12 mouse cellular contexts compared by ENCODE assay signal in the genomic region with DNA sequence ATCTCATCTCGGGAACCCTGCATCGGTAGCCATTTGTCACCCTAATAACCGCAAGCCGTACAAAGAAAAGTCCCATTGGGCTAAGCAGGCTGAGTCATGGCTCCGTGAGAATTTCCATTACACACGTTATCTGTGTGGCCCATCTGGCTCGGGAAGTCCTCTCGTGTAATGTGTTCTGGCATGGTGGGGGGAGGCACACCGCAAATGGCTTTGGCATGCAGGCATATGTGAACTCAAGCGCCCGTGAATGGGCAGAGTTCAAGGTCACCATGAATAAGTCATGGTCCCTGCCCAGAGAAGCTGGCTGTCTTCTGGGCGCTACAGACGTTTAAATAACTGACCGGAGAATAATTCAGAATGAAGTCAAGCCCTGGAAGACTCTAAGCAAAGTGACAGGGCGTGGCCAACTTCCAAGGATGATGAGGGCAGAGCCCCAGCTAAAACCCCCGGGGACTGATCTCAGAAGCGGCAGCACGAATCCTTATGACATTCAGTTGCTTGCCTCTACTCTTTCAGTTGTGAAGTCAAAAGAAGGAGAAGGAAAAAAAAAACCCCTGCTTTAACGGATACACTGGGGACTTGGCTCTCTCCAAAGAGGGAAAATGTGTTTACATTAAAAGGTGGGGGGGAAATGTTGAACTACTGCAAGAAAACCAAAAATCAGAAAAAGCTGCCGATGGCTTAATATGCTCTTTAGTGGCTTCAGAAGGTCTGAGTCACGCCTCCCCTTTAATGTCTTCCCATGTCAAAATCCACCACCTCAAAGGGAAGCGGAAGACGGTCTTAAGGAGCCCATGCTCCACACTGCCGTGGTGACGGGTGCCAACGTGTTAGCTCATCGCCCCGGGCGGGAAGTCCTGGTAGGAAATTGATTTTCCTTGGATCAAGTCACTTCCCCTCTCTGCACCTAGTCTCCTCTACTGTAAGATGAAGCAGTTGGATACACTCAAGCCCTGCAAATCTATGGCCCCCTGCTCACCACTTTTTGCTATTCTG.
DNase-seq lines count a peak whose midpoint lies in the region; ATAC-seq and TF ChIP-seq lines count a peak whose summit lies in the region.
"Had no signal": no experiment of that assay in that cellular context is flagged by ENCODE, and none has a peak within 500 bp of the region (broad histone marks: within the 10 kb centered on the region; RNA-seq: fewer than 3 reads in every experiment).

No protein-coding gene starts in this region.

- H3K4me3 ChIP-seq in heart, embryonic 11.5 days (ENCODE audit: low read depth, low read length): no peak overlapping the region
- H3K4me3 ChIP-seq in embryonic fibroblast, embryonic 13.5 days (ENCODE audit: insufficient read depth, low read length): no peak overlapping the region
- no peak overlapping the region for H3K4me3 ChIP-seq in midbrain, embryonic 14.5 days (replicated peaks; ENCODE audit: low read depth, low read length)
- H3K4me3 ChIP-seq: forebrain, embryonic 10.5 days had no signal

- WGBS in heart, embryonic 11.5 days (ENCODE audit: insufficient replicate concordance): 77% methylated on average over 29 of the region's 29 CpGs
- 28% methylated on average over 29 of the region's 29 CpGs for WGBS in midbrain, embryonic 14.5 days

- DNase-seq in heart, adult 9 months (ENCODE audit: low spot score in 2 of 2): peak; percentile 12 to 41
- peak; percentile 40 for DNase-seq in brain, embryonic 14.5 days (ENCODE audit: low read depth)
- DNase-seq in midbrain, embryonic 14.5 days: peak; percentile 67
- DNase-seq in spleen, postnatal 36 days (ENCODE audit: low spot score in 2 of 2): no peak
- no peak for DNase-seq in right cerebral cortex, postnatal 14 days
- DNase-seq: kidney, adult 2 months had no signal

- H3K27ac ChIP-seq in heart, embryonic 11.5 days (ENCODE audit: low read depth, low read length): no peak overlapping the region
- H3K27ac ChIP-seq in embryonic fibroblast, embryonic 13.5 days (ENCODE audit: insufficient read depth, low read length): 0 out of 2 replicates have a peak overlapping the region, but pooled peaks have one; percentile 4
- H3K27ac ChIP-seq in midbrain, embryonic 14.5 days (replicated peaks; ENCODE audit: low read depth, low read length): no peak overlapping the region
- H3K27ac ChIP-seq: forebrain, embryonic 10.5 days had no signal

- H3K9ac ChIP-seq in heart, embryonic 11.5 days (ENCODE audit: low read depth, low read length): no peak overlapping the region
- H3K9ac ChIP-seq in midbrain, embryonic 14.5 days (replicated peaks; ENCODE audit: low read length): no peak overlapping the region

- no peak for TF ChIP-seq POLR2A in brain, embryonic 14.5 days (IDR thresholded peaks at IDR 0.05; ENCODE audit: borderline replicate concordance, extremely low read depth, insufficient read depth, insufficient read length, poor library complexity, severe bottlenecking)
- TF ChIP-seq POLR2A in embryonic fibroblast, embryonic 13.5 days (IDR thresholded peaks at IDR 0.05; ENCODE audit: low read depth, low read length): no peak

- no peaks in the 10 kb centered on the region for H3K27me3 ChIP-seq in heart, embryonic 11.5 days (ENCODE audit: control insufficient read depth, insufficient read depth, low read length)
- H3K27me3 ChIP-seq in midbrain, embryonic 14.5 days (ENCODE audit: control insufficient read depth, insufficient read depth, low read length): 0 out of 2 replicates have a peak, but pooled peaks cover 3% of the 10 kb centered on the region

- no peaks in the 10 kb centered on the region for H3K4me1 ChIP-seq in heart, embryonic 11.5 days (ENCODE audit: control insufficient read depth, insufficient read depth, low read length)
- peaks cover 7% of the 10 kb centered on the region; the same call in 1 of the 2 replicates for H3K4me1 ChIP-seq in embryonic fibroblast, embryonic 13.5 days (ENCODE audit: control insufficient read depth, insufficient read depth, low read length)
- peaks cover 9% of the 10 kb centered on the region; the same call in 1 of the 2 replicates for H3K4me1 ChIP-seq in midbrain, embryonic 14.5 days (ENCODE audit: control insufficient read depth, insufficient read depth, low read length)

- no peaks in the 10 kb centered on the region for H3K36me3 ChIP-seq in heart, embryonic 11.5 days (ENCODE audit: control insufficient read depth, insufficient read depth, low read length)
- no peaks in the 10 kb centered on the region for H3K36me3 ChIP-seq in midbrain, embryonic 14.5 days (ENCODE audit: control insufficient read depth, insufficient read depth, low read length)
- H3K36me3 ChIP-seq: forebrain, embryonic 10.5 days; G1E had no signal

- no peak overlapping the region for H3K4me2 ChIP-seq in heart, embryonic 11.5 days
- 0 out of 2 replicates have a peak overlapping the region, but pooled peaks have one; percentile 8 for H3K4me2 ChIP-seq in midbrain, embryonic 14.5 days (ENCODE audit: low read length)
- H3K4me2 ChIP-seq: liver, embryonic 11.5 days had no signal

- ATAC-seq in heart, embryonic 11.5 days (replicated peaks; ENCODE audit: insufficient number of reproducible peaks, low FRiP score, low TSS enrichment): no peak
- ATAC-seq in midbrain, embryonic 14.5 days (ENCODE audit: low FRiP score, low TSS enrichment): peak; percentile 36; the same call in 1 of the 2 replicates
- ATAC-seq: activated CD4-positive, CD25-positive, alpha-beta regulatory T cell, adult 4 months had no signal

- no peak for TF ChIP-seq CTCF in brain, embryonic 14.5 days (IDR thresholded peaks at IDR 0.05; ENCODE audit: borderline replicate concordance, extremely low read depth, insufficient read depth, insufficient read length)
- no peak for TF ChIP-seq CTCF in embryonic fibroblast, embryonic 13.5 days (IDR thresholded peaks at IDR 0.05; ENCODE audit: borderline replicate concordance, insufficient read depth, low read length)

- no peaks in the 10 kb centered on the region for H3K9me3 ChIP-seq in heart, embryonic 11.5 days (replicated peaks; ENCODE audit: control insufficient read depth, low read length)
- no peaks in the 10 kb centered on the region for H3K9me3 ChIP-seq in midbrain, embryonic 14.5 days (ENCODE audit: control insufficient read depth, low read length)
- H3K9me3 ChIP-seq: forebrain, embryonic 10.5 days had no signal

Comparison
In these comparisons a context has a peak if more than half of its experiments do, and no peak if none do; other contexts are left out.
1. DNase-seq: peak in heart, adult 9 months (2 of 2), brain, embryonic 14.5 days (single experiment) and midbrain, embryonic 14.5 days (single experiment); none in spleen, postnatal 36 days (0 of 2) and right cerebral cortex, postnatal 14 days (single experiment).